Mouse (Mus musculus) midbrain, embryonic 16.5 days (tissue): ENCODE results near the gene Hspa5. TPM values are rescaled to one million over a fixed set of nuclear protein-coding genes. Genes with fewer than 3 reads are reported as not detected.
"Not testable (repeated sequence)": the region's sequence is repeated elsewhere in the genome, so short reads cannot be mapped to it uniquely, and the experiment has no call there.

ENCODE experiments used
- ATAC-seq: fragments of 200-750 bp; cut with Nextera tagmentation; 2 replicates; pipeline ENCODE4 v1.8.0; 2017; ENCODE audit warnings: moderate TSS enrichment
- H3K27ac ChIP-seq: fragments of 300-500 bp; sonication (generic); 2 replicates; pipeline ENCODE4 v1.5.1; 2014; ENCODE audit warnings: mild to moderate bottlenecking, low read length, mixed read lengths
- H3K27me3 ChIP-seq: fragments of 300-500 bp; sonication (generic); 2 replicates; pipeline ENCODE4 v1.6.1; 2014; ENCODE audit warnings: low read depth, low read length, mixed read lengths; ENCODE audit not compliant: control insufficient read depth, insufficient read depth
- H3K36me3 ChIP-seq: fragments of 300-500 bp; sonication (generic); 2 replicates; pipeline ENCODE4 v1.6.1; 2014; ENCODE audit warnings: mild to moderate bottlenecking, low read length, moderate library complexity, mixed read lengths; ENCODE audit not compliant: control insufficient read depth, insufficient read depth
- H3K4me1 ChIP-seq: fragments of 300-500 bp; sonication (generic); 2 replicates; pipeline ENCODE4 v1.6.1; 2014; ENCODE audit warnings: mild to moderate bottlenecking, low read length, mixed read lengths; ENCODE audit not compliant: control insufficient read depth, insufficient read depth
- H3K4me2 ChIP-seq: fragments of 300-500 bp; sonication (generic); 2 replicates; pipeline ENCODE4 v1.6.1; 2014; ENCODE audit warnings: mild to moderate bottlenecking, low read length, mixed read lengths
- H3K4me3 ChIP-seq: fragments of 300-500 bp; sonication (generic); 2 replicates; pipeline ENCODE4 v1.5.1; 2014; ENCODE audit warnings: low read depth, mild to moderate bottlenecking, low read length, moderate library complexity, mixed read lengths
- H3K9ac ChIP-seq: fragments of 300-500 bp; sonication (generic); 2 replicates; pipeline ENCODE4 v1.6.1; 2014; ENCODE audit warnings: low read depth, low read length, mixed read lengths
- H3K9me3 ChIP-seq: fragments of 300-500 bp; sonication (generic); replicated peaks from 2 replicates; pipeline ENCODE4 v1.6.1; 2014; ENCODE audit warnings: mild to moderate bottlenecking, low read length, mixed read lengths; ENCODE audit not compliant: control insufficient read depth, poor library complexity, severe bottlenecking
- WGBS: fragments of 180-500 bp; shearing (Covaris S2); extraction: QIAGEN DNeasy Blood & Tissue Kit; methylation state at CpG from one replicate; pipeline ENCODE4 v1.1.7; 2014; 5-methylcytosine and 5-hydroxymethylcytosine counted together
- polyA plus RNA-seq: library from polyadenylated mRNA; unstranded; fragments of >200 nt; fragmentation: Nextera tagmentation; extraction: Ambion mirVana; gene quantifications from 2 replicates; pipeline ENCODE4 v1.2.1, GENCODE M21; 2015

Hspa5 gene
- polyA plus RNA-seq, 1 experiment from 2014 or later, result 420 TPM

DNA sequence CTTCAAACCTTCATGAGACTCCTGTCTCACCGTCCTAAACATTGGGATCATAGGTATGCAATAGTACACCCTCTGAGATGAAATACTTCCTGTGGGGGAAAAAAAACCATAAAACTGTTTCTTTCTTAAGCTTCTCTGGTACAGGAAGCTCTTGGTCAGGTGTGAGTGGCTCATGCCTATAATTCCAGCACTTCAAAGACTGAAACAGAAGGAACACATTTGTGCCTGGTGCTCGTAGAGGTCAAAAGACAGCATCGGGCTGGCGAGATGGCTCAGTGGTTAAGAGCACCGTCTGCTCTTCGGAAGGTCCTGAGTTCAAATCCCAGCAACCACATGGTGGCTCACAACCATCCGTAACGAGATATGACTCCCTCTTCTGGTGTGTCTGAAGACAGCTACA lies 27.3 kb upstream of the Hspa5 start:
- H3K36me3 ChIP-seq, result peaks cover 2% of the 10 kb centered on the region; the same call in 1 of the 2 replicates
- 98% methylated on average over 8 of the region's 8 CpGs for WGBS
- no peak overlapping the region for H3K9ac ChIP-seq
- no peaks in the 10 kb centered on the region for H3K27me3 ChIP-seq
- H3K9me3 ChIP-seq, result no peaks in the 10 kb centered on the region
- H3K4me1 ChIP-seq, result no peaks in the 10 kb centered on the region; the same call in 1 of the 2 replicates
- H3K4me2 ChIP-seq, result no peak overlapping the region
- no peak overlapping the region for H3K27ac ChIP-seq
- ATAC-seq, result no peak
- H3K4me3 ChIP-seq, result no peak overlapping the region

GRCm38 (mm10) chr2:34745673-34746072 lies 26.1 kb upstream of the Hspa5 start:
- no peaks in the 10 kb centered on the region for H3K27me3 ChIP-seq
- no peaks in the 10 kb centered on the region for H3K9me3 ChIP-seq
- no peak overlapping the region for H3K4me3 ChIP-seq
- peaks cover 2% of the 10 kb centered on the region; the same call in 1 of the 2 replicates for H3K36me3 ChIP-seq
- H3K9ac ChIP-seq, result no peak overlapping the region
- 96% methylated on average over 2 of the region's 2 CpGs for WGBS
- H3K4me2 ChIP-seq, result no peak overlapping the region
- H3K27ac ChIP-seq, result no peak overlapping the region
- H3K4me1 ChIP-seq, result no peaks in the 10 kb centered on the region; the same call in 1 of the 2 replicates
- ATAC-seq, result no peak

DNA sequence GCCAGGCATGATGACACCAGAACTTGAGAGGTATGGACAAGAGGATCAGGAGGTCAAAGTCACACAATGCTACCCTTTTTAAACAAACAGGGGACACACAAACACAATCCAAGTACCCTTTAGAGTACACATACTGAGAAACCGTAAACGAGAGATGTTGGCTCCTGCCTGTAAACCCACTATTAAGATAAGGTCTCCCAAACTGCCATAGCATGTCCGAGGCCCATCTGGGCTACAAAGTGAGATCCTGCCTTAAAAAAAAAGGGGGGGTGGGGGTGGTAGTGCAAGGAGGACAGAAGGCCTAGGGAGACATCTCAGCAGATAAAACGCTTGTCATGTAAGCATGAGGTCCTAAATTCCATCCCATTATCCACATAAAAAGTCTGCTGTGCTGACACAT lies 23.3 kb upstream of the Hspa5 start:
- no peaks in the 10 kb centered on the region for H3K27me3 ChIP-seq
- H3K4me3 ChIP-seq, result no peak overlapping the region
- no peak overlapping the region for H3K4me2 ChIP-seq
- no peak overlapping the region for H3K9ac ChIP-seq
- ATAC-seq, result no peak
- H3K27ac ChIP-seq, result no peak overlapping the region
- H3K36me3 ChIP-seq, result no peaks in the 10 kb centered on the region
- peaks cover 17% of the 10 kb centered on the region for H3K4me1 ChIP-seq
- WGBS, result 92% methylated on average over 4 of the region's 4 CpGs
- H3K9me3 ChIP-seq, result no peaks in the 10 kb centered on the region

GRCm38 (mm10) chr2:34750245-34750644 lies 21.5 kb upstream of the Hspa5 start:
- H3K4me2 ChIP-seq, result no peak overlapping the region
- ATAC-seq, result no peak
- no peaks in the 10 kb centered on the region for H3K9me3 ChIP-seq
- peaks cover 20% of the 10 kb centered on the region for H3K4me1 ChIP-seq
- no peaks in the 10 kb centered on the region for H3K27me3 ChIP-seq
- no peak overlapping the region for H3K9ac ChIP-seq
- 91% methylated on average over 2 of the region's 2 CpGs for WGBS
- no peak overlapping the region for H3K4me3 ChIP-seq
- no peak overlapping the region for H3K27ac ChIP-seq
- no peaks in the 10 kb centered on the region for H3K36me3 ChIP-seq

GRCm38 (mm10) chr2:34753811-34754550 lies 17.8 kb upstream of the Hspa5 start:
- peak overlapping the region; percentile 96 for H3K27ac ChIP-seq
- ATAC-seq, result peak; percentile 95
- no peaks in the 10 kb centered on the region for H3K27me3 ChIP-seq
- H3K4me2 ChIP-seq, result peak overlapping the region; percentile 71
- no peaks in the 10 kb centered on the region for H3K36me3 ChIP-seq
- under 1% methylated on average over 80 of the region's 106 CpGs for WGBS
- H3K9me3 ChIP-seq, result no peaks in the 10 kb centered on the region
- H3K9ac ChIP-seq, result peak overlapping the region; percentile 98
- H3K4me1 ChIP-seq, result peaks cover 21% of the 10 kb centered on the region
- peak overlapping the region; percentile 99 for H3K4me3 ChIP-seq

GRCm38 (mm10) chr2:34754551-34755358 lies 17.0 kb upstream of the Hspa5 start, which contains the start of gene Gapvd1:
Gapvd1 (minus strand) TSS chr2:34755232.
- H3K27me3 ChIP-seq, result no peaks in the 10 kb centered on the region
- no peaks in the 10 kb centered on the region for H3K36me3 ChIP-seq
- H3K4me3 ChIP-seq, result peak within 1 kb of the TSS; percentile 99
- peak; percentile 56; the same call in 1 of the 2 replicates for ATAC-seq
- H3K9ac ChIP-seq, result peak within 1 kb of the TSS; percentile 98
- peaks cover 21% of the 10 kb centered on the region for H3K4me1 ChIP-seq
- H3K4me2 ChIP-seq, result peak within 1 kb of the TSS; percentile 71
- H3K27ac ChIP-seq, result peak within 1 kb of the TSS; percentile 96
- no peaks in the 10 kb centered on the region for H3K9me3 ChIP-seq
- 2% methylated on average over 13 of the region's 14 CpGs for WGBS

DNA sequence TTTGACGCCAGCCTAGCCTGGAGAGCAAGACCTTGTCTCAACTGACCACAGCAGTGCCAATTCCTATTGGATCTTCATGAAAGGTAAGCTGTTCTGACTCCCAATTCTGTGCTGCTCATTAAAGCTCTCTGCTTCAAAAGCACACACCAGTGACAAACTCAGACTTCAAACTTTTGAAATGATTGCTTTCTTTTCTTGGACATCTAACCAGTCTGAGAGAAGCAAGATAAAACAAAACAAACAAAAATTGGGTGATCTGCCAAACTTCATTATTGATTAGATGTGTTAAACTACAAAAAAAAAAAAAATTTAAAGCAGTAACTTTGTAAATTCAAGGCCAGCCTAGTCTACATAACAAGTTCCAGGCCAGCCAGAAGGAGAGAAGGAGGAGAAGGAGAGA lies 14.4 kb upstream of the Hspa5 start:
- Histone ChIP-seq H3K27ac (no peak overlapping the region), H3K4me2 (no peak overlapping the region), H3K4me3 (no peak overlapping the region), H3K9ac (no peak overlapping the region), H3K9me3 (no peaks in the 10 kb centered on the region), H3K36me3 (no peaks in the 10 kb centered on the region), H3K27me3 (no peaks in the 10 kb centered on the region), H3K4me1 (peaks cover 10% of the 10 kb centered on the region)
- ATAC-seq, result no peak
- WGBS, result 81% methylated on average over 1 of the region's 1 CpGs

DNA sequence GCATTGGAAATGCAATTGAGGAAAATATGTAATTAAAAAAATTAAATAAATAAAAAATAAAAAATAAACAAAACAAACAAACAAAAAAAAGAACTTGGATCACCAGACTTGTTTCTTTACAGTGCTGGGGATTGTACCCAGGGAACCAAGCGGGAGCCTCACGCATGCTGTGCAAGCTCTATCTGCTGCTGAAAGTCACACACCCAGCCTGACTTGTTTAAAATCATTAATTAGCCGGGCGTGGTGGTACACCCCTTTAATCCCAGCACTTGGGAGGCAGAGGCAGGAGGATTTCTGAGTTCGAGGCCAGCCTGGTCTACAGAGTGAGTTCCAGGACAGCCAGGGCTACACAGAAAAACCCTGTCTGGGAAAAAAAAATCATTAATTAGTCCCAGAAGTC lies 10.5 kb upstream of the Hspa5 start:
- not testable (repeated sequence) for H3K27me3 ChIP-seq, ATAC-seq, H3K36me3 ChIP-seq, H3K4me1 ChIP-seq, H3K9ac ChIP-seq, H3K9me3 ChIP-seq, H3K27ac ChIP-seq, H3K4me2 ChIP-seq, H3K4me3 ChIP-seq
- 90% methylated on average over 5 of the region's 5 CpGs for WGBS

DNA sequence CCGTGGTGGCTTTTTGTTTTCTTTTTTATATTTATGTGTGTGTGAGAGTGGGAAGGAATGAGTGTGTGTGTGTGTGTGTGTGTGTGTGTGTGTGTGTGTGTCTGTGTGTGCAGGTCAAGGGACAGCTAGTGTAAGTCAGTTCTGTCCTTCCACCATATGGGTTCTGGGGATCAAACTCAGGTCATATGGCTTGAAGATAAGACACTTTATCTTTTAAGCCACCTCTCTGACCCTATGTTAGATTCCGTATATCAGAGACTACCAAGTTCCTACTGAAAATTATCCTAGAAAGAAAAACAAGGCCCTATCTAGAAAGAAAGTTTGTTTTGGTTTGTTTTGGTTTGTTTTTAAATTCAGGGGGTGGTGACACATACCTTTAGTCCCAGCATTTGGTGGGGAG lies 9.6 kb upstream of the Hspa5 start:
- H3K4me2 ChIP-seq, result no peak overlapping the region
- ATAC-seq, result no peak
- H3K9ac ChIP-seq, result no peak overlapping the region
- H3K4me3 ChIP-seq, result no peak overlapping the region
- no peaks in the 10 kb centered on the region for H3K4me1 ChIP-seq
- no peaks in the 10 kb centered on the region for H3K36me3 ChIP-seq
- H3K27ac ChIP-seq, result no peak overlapping the region
- H3K9me3 ChIP-seq, result no peaks in the 10 kb centered on the region
- 97% methylated on average over 2 of the region's 2 CpGs for WGBS
- no peaks in the 10 kb centered on the region for H3K27me3 ChIP-seq
